Mouse (Mus musculus) C2C12 (cell line): ENCODE data around the gene Hopx. TPM values are rescaled to one million over a fixed set of nuclear protein-coding genes. Genes with fewer than 3 reads are reported as not detected.
A peak's percentile ranks its signal among the peaks of the same experiment; 100 is the strongest.

Source experiments
- H3K27me3 ChIP-seq: one replicate; pipeline ENCODE4 v1.6.1; 2011; ENCODE audit not compliant: control insufficient read depth, insufficient read depth, insufficient read length
- H3K36me3 ChIP-seq: one replicate; pipeline ENCODE4 v1.6.1; 2011; ENCODE audit not compliant: control insufficient read depth, insufficient read depth
- H3K4me3 ChIP-seq: one replicate; pipeline ENCODE4 v1.5.1; 2011; ENCODE audit warnings: mild to moderate bottlenecking, control low read depth; ENCODE audit not compliant: poor library complexity, insufficient read depth, severe bottlenecking
- H3K79me2 ChIP-seq: one replicate; pipeline ENCODE4 v1.6.1; 2011; ENCODE audit not compliant: control insufficient read depth, insufficient read depth
- H3K79me3 ChIP-seq: one replicate; pipeline ENCODE4 v1.6.1; 2011; ENCODE audit warnings: low read depth, control low read depth
- H3ac ChIP-seq: one replicate; pipeline ENCODE3; 2011; ENCODE audit warnings: low read depth; ENCODE audit not compliant: control insufficient read depth, insufficient read length
- CEBPB ChIP-seq: IDR thresholded peaks from one replicate; pipeline ENCODE4 v1.6.1; 2011; ENCODE audit warnings: low read depth, mild to moderate bottlenecking, control low read depth, moderate library complexity
- CTCF ChIP-seq: IDR thresholded peaks from one replicate; pipeline ENCODE4 v1.5.1; 2011; ENCODE audit not compliant: control insufficient read depth, insufficient read depth, insufficient read length
- FOSL1 ChIP-seq: IDR thresholded peaks from one replicate; pipeline ENCODE4 v1.8.0; 2011; ENCODE audit warnings: mild to moderate bottlenecking, low read length; ENCODE audit not compliant: poor library complexity, insufficient read depth, severe bottlenecking
- MAX ChIP-seq: IDR thresholded peaks from one replicate; pipeline ENCODE4 v1.6.1; 2011; ENCODE audit warnings: mild to moderate bottlenecking, control low read depth
- MYOD1 ChIP-seq: IDR thresholded peaks from one replicate; pipeline ENCODE4 v1.6.1; 2011; ENCODE audit warnings: low read depth; ENCODE audit not compliant: control insufficient read depth, insufficient read length
- MYOG ChIP-seq: IDR thresholded peaks from one replicate; pipeline ENCODE4 v1.6.1; 2011; ENCODE audit not compliant: control insufficient read depth, insufficient read length; ENCODE audit errors: extremely low read depth
- USF1 ChIP-seq: IDR thresholded peaks from one replicate; pipeline ENCODE4 v1.6.1; 2011; ENCODE audit warnings: low read depth, mild to moderate bottlenecking, control low read depth, moderate library complexity
- polyA plus RNA-seq: library from polyadenylated mRNA; unstranded; fragments of >200 nt; fragmentation: generic; extraction: Trizol; gene quantifications from one replicate; pipeline ENCODE4 v1.2.1, GENCODE M21; 2012; ENCODE audit warnings: missing spikeins

Hopx gene
- polyA plus RNA-seq, 1 experiment: 0.15 TPM

- TF ChIP-seq USF1: no peak
- no peak for TF ChIP-seq CEBPB
- no peak for TF ChIP-seq FOSL1
- no peak for TF ChIP-seq CTCF
- no peak for TF ChIP-seq MYOG
- TF ChIP-seq MAX: no peak
- TF ChIP-seq MYOD1: no peak
These were observed 40.0 kb downstream of the Hopx start for GRCm38 (mm10) chr5:77074914-77075313.

DNA sequence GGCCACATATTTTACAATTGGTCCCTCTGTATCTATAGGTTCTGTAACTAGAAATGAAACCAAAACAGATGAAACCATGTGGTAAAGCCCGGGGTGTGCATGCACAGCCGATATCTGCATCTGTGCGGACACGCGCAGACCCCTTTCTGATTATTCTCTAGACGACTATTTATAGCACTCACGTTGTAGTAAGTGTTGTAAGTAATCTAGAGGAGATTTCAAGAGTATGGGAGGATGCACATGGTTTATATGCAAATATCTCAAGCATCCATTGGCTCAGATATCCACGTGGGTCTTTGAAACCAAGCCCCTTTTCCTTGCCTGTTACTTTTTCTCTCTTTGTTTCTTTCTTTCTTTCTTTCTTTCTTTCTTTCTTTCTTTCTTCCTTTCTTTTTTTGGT is 41.1 kb downstream of the Hopx start:
- H3K79me3 ChIP-seq: no peaks in the 10 kb centered on the region
- no peaks in the 10 kb centered on the region for H3K27me3 ChIP-seq
- H3K36me3 ChIP-seq: no peaks in the 10 kb centered on the region
- no peaks in the 10 kb centered on the region for H3K79me2 ChIP-seq
- no peak overlapping the region for H3ac ChIP-seq
- no peak for TF ChIP-seq MYOD1
- TF ChIP-seq MAX: no peak
- TF ChIP-seq MYOG: no peak
- no peak for TF ChIP-seq CEBPB
- TF ChIP-seq CTCF: no peak
- no peak for TF ChIP-seq FOSL1
- no peak for TF ChIP-seq USF1
- no peak overlapping the region for H3K4me3 ChIP-seq

More at GRCm38 (mm10) chr5:77074914-77075313, 40.0 kb downstream of the Hopx start:
- Histone ChIP-seq H3K36me3 (no peaks in the 10 kb centered on the region), H3K79me3 (no peaks in the 10 kb centered on the region), H3ac (no peak overlapping the region), H3K4me3 (no peak overlapping the region), H3K79me2 (no peaks in the 10 kb centered on the region), H3K27me3 (no peaks in the 10 kb centered on the region)

GRCm38 (mm10) chr5:77071626-77072025 is 43.3 kb downstream of the Hopx start:
- no peaks in the 10 kb centered on the region for H3K79me3 ChIP-seq
- H3K27me3 ChIP-seq: no peaks in the 10 kb centered on the region
- H3K79me2 ChIP-seq: no peaks in the 10 kb centered on the region
- H3K4me3 ChIP-seq: no peak overlapping the region
- no peak overlapping the region for H3ac ChIP-seq
- H3K36me3 ChIP-seq: no peaks in the 10 kb centered on the region
- TF ChIP-seq CTCF: no peak
- TF ChIP-seq FOSL1: no peak
- TF ChIP-seq MYOG: no peak
- TF ChIP-seq CEBPB: no peak
- no peak for TF ChIP-seq MAX
- TF ChIP-seq USF1: no peak
- no peak for TF ChIP-seq MYOD1

- no peak for TF ChIP-seq CTCF
- no peak for TF ChIP-seq MAX
- TF ChIP-seq FOSL1: no peak
- no peak for TF ChIP-seq MYOG
- TF ChIP-seq MYOD1: no peak
- no peak for TF ChIP-seq CEBPB
- no peak for TF ChIP-seq USF1
- no peaks in the 10 kb centered on the region for H3K27me3 ChIP-seq
- H3ac ChIP-seq: no peak overlapping the region
- no peaks in the 10 kb centered on the region for H3K36me3 ChIP-seq
- H3K4me3 ChIP-seq: no peak overlapping the region
- no peaks in the 10 kb centered on the region for H3K79me3 ChIP-seq
- no peaks in the 10 kb centered on the region for H3K79me2 ChIP-seq
These were observed 43.9 kb downstream of the Hopx start for GRCm38 (mm10) chr5:77070987-77071386.

DNA sequence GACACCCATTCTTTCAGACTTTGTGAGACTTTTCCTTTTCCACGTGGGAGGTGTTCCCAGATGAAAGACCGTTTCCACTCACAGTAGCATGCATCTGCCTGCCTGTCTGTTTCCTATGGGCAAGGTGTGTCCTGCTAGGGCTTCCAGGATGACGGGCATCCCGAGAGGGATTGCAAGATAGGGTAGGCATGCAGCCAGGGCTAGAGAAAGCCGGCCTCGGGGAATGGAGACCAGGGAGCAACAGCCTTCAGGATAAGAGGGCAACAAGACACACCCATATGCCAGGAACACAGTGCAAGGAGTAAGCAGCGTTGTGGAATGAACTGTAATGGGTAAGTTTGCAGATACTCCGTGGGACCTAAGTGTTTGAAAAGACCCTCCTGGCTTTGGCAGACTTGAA is 47.6 kb downstream of the Hopx start:
- Histone ChIP-seq H3K79me2 (no peaks in the 10 kb centered on the region), H3K27me3 (no peaks in the 10 kb centered on the region), H3K36me3 (no peaks in the 10 kb centered on the region), H3K79me3 (no peaks in the 10 kb centered on the region), H3ac (no peak overlapping the region), H3K4me3 (no peak overlapping the region)
- TF ChIP-seq MYOG: no peak
- TF ChIP-seq CEBPB: no peak

DNA sequence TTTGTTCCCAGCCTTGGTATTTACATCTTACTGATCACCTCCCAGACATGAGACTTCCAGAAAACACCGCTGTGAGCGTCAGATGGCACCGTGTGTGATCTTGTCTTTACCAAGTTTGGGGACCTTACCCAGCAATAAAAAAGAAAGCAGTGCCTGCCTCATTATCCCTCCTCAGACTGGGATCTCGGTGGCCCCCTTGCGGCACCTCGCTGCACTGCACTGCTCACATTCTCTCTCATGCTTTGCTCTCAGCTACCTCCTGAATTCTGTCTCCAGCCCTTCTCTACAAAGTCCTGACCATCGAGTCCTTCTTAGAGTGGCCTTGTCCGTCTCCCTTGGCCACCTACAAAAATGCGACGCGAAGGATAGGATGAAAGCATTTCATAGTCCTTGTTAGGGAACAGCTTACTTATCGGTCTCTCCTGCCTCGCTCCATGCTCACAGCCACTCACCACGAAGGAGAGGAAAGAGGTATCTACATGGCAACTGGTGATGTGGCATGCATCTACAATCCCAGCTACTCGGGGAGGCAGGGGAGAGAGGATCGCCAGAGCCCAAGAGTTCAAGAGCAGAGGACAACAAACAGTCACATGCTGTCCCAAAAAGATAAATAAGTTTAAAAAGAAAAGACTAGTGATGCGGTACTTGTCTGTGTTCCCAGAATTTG is 53.4 kb downstream of the Hopx start:
- peaks cover 6% of the 10 kb centered on the region for H3K27me3 ChIP-seq
- TF ChIP-seq CEBPB (no peak), CTCF (peak; percentile 67), MAX (no peak), MYOG (no peak)
- no peaks in the 10 kb centered on the region for H3K79me3 ChIP-seq
- H3K4me3 ChIP-seq: no peak overlapping the region
- no peak overlapping the region for H3ac ChIP-seq
- no peaks in the 10 kb centered on the region for H3K36me3 ChIP-seq
- H3K79me2 ChIP-seq: no peaks in the 10 kb centered on the region
